Mouse (Mus musculus) yolk sac, embryonic 10.5 days (tissue): ENCODE measurements at regions not wholly inside any gene's neighbourhood (a gene's known extent, or its start where the extent isn't known, plus 50 kb on each side); places are given as distances from the start of the nearest gene placed in this dataset.
"Not testable (repeated sequence)": the region's sequence is repeated elsewhere in the genome, so short reads cannot be mapped to it uniquely, and the experiment has no call there.

Experiments
- DNase-seq: peaks from one replicate; pipeline ENCODE4 v3.0.0-alpha.2; 2017; ENCODE audit warnings: low spot score

- DNase-seq, result no peak
Observed at GRCm38 (mm10) chr6:6387571-6387970, 170.6 kb upstream of the Slc25a13 start.

GRCm38 (mm10) chr6:6384971-6385370 is 168.0 kb upstream of the Slc25a13 start:
- DNase-seq, result no peak

DNA sequence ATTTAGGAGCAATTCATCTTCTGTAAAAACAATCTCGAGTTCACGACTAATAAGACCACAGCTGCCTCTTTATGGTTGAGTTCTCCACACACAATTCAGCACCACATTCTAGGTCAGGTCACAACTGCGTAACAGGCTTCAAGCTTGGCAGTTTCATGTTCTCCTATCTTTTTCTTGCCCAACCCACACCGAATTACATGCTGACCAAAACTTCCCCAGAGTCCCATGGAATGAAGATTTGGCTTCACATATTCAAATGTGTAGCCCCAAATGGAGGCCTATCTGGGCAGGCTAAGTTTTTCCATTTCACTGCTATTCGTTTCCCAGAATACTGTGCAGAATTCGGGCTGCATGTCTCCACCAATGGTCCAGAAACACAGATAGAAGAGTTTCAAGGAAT is 167.5 kb upstream of the Slc25a13 start:
- DNase-seq, result no peak

DNA sequence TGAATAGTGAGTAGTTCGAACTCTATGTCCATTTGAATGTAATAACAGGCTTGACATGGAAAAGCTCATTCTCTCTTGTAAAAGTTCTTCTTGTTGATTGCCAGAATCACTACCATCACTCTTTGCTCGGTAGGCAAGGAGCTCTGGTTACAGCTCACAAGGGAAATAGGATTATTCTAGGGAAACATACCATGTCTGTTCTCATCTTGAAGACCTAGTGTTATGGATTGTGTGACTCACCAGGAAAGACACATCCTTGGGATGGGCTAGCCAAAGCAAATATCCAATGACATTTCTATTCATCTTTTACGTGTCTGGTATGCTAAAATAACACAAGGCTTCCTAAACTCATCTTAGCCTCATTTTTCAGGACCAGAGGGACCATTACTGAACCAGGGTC is 155.4 kb upstream of the Slc25a13 start:
- DNase-seq, result no peak

DNA sequence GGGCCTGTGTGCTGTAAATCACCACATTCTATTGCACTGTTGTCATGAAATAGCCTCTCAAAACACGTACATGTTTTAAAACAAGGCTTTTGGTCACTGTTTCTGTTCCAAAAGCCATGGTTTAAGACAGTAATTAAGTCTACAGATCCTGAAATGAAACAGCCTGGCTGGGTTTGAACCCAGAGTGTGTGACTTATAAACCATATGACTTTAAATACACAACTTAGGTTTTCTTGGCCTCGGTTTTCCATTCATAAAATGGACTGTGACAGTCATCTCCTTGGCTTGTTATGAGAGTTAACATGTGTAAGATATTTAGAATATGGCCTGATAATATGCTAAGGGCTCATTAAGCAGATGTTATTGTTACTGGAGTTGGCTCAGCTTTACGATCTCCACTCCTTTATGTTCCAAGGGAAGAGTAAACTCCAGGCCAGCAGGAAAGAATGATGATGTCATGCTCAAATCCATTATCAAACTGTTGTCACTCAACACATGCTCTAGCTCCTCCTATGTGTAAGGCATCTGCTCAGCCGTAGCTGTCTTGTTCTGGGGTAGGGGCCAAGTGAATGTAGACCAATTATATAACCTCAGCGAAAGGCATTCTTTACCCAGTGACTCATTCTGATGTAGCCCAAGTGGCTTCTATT is 154.6 kb upstream of the Slc25a13 start:
- DNase-seq, result no peak

DNA sequence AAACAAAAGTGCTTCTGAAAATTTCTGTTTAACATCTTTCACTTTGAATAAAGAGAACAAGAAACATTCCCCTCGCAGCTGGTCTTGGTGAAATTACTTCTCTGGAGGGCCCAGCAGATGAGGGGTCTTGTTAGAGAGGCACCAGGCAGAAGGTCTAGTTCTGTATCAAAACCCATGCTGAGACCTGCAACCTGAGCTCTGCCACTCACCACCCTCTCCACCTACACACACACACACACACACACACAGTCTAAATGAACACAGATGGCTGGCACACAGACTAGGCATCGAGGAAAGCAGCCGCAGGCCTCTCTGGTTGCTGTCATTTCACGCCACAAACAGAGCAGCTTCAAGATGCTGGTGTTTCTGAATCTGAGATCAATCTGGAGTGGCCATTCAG is 147.1 kb upstream of the Slc25a13 start:
- no peak for DNase-seq

- no peak for DNase-seq
Observed at GRCm38 (mm10) chr6:6362678-6363354, 145.8 kb upstream of the Slc25a13 start.

- not testable (repeated sequence) for DNase-seq
Observed at GRCm38 (mm10) chr6:6361181-6361580, 144.2 kb upstream of the Slc25a13 start.

- DNase-seq, result no peak
Observed at GRCm38 (mm10) chr6:6357477-6357876, 140.5 kb upstream of the Slc25a13 start.

DNA sequence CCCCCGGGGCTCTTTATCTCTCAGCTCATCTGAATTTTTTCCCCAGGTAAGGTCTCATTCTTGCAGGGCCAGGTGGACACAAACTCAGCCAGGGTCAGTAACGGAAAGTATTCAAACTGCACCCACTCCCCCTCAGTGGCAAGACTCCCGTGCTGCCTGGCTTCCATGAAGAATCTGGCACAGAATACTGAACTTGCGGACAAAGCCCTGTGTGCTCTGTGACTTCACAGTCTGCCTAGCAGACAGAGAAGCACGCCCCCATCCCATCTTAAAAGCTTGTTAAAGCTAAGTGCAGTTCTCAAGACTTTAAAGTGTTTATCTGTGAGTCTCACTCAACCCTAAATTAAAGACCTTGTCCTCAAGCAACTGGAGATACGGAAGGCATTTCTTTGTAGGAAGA is 140.0 kb upstream of the Slc25a13 start:
- no peak for DNase-seq

DNA sequence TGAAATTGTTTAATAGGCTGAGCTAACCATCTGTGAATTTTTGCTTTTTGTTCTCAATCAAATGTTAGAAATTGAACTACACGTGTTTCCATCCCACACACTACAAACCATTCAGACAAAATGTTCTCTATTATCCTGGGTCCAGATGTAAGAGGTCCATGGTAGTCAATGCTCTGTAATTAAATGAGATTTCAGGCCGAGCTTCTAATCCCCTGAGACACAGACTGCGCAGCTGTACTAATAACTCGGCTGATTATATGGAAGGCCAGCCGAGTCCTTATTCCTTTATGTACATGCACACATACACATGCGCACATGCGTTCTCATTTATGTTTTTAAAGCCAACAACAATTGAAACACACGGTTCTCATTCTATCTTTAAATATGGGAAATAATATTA is 118.3 kb upstream of the Slc25a13 start:
- DNase-seq, result no peak

GRCm38 (mm10) chr6:6330271-6330670 is 113.3 kb upstream of the Slc25a13 start:
- DNase-seq, result no peak

GRCm38 (mm10) chr6:6325516-6325915 is 108.5 kb upstream of the Slc25a13 start:
- DNase-seq, result no peak

- DNase-seq, result no peak
Observed at GRCm38 (mm10) chr6:6316725-6317124, 99.8 kb upstream of the Slc25a13 start.

GRCm38 (mm10) chr6:6313171-6313570 is 96.2 kb upstream of the Slc25a13 start:
- DNase-seq, result no peak

- no peak for DNase-seq
Observed at GRCm38 (mm10) chr6:6310213-6310612, 93.2 kb upstream of the Slc25a13 start.

GRCm38 (mm10) chr6:6307618-6308017 is 90.6 kb upstream of the Slc25a13 start:
- DNase-seq, result no peak

DNA sequence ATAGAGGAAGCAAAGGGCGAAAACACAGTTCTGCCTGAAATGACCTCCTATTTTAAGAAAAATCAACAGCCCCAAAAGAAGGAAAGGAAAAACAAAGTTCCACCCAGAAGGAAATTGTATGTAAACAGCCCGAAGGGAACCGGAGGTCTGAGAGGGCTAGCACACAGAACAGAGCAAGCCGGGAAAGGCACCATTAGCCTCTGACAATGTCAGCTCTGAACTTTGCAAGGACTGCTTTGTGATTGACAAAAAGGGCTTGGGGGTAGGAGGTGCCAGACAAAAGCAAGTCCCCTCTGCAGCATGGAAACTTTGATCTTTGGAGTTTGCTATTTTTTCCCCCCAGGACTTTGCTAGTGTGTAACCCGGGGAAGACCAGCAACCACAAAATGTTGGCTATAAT is 86.8 kb upstream of the Slc25a13 start:
- DNase-seq, result no peak

- DNase-seq, result no peak
Observed at GRCm38 (mm10) chr6:6301001-6301510, 84.1 kb upstream of the Slc25a13 start.

GRCm38 (mm10) chr6:6298867-6299852 is 82.2 kb upstream of the Slc25a13 start:
- peak; percentile 43 for DNase-seq

DNA sequence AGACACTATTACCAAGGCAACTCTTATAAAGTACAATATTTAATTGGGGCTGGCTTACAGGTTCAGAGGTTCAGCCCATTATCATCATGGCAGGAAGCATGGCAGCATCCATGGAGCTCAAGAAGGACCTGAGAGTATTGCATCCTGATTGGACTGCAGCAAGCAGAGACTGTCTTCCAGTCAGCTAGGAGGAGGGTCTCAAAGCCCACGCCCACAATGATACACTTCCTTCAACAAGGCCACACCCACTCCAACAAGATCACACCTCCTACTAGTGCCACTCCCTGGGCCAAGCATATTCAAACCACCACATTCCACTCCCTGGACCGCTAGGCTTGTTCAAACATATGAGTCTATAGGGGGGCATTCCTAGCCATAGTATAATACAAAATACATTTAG is 78.6 kb upstream of the Slc25a13 start:
- not testable (repeated sequence) for DNase-seq

GRCm38 (mm10) chr6:6291781-6292180 is 74.8 kb upstream of the Slc25a13 start:
- DNase-seq, result no peak
